Mouse (Mus musculus) stomach, postnatal 0 days (tissue): ENCODE measurements around the gene Sec11a.

Experiments used
- CTCF ChIP-seq: IDR thresholded peaks from 2 replicates; pipeline ENCODE4 v1.5.1; 2016; ENCODE audit warnings: antibody characterized with exemption, low read depth, mild to moderate bottlenecking, moderate library complexity
- EP300 ChIP-seq: optimal IDR thresholded peaks from 2 replicates; pipeline ENCODE3; 2016; ENCODE audit warnings: antibody characterized with exemption

- TF ChIP-seq CTCF (no peak), EP300 (no peak)
Measured at GRCm38 (mm10) chr7:80962799-80963198, 15.2 kb upstream of the Sec11a start.
